Mouse (Mus musculus): Measurements from ENCODE around the gene Fam53b. TPM values are rescaled to one million over a fixed set of nuclear protein-coding genes. Genes with fewer than 3 reads are reported as not detected.

Fam53b gene
- polyA plus RNA-seq (2012; rRNA removed) (12.9 and 14.7 TPM in 2 replicates), polyA plus RNA-seq (2014; fragmentation: Nextera tagmentation; extraction: Ambion mirVana) (20.0 and 22.2 TPM in 2 replicates)

DNA sequence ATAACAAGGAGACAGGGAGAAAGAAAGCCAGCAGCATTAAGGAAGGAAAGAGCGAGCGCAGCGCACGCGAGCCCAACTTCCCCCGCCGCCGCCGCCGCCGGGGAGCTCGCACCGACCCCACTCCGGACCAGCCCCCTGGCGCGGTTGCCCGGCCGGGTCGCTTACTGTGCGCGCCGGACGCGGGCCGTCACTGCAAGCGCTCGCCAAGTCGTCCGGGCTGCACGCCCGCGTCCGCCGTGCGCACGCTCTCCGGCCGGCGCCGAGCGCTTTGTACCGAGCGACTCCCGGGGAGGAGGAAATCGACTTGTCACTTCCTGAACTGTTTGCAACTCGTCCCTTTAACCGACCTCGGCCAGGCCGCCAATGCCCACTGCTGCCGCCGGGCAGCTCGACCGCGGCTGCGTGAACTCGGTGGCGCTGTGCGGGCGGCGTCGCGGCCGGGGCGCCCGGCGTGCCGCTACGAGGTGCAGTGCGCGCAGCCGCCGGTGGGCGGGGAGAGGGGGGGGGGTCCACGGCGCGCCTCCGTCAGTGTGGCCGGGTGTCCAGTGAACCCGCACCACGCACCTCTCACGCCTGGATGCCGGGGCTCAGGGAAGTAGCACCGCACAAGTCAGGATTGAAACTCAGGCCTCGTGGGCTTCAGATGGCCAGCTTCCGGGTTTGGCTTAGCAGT lies at the start of gene Fam53b:
Gene Fam53b, minus strand, starts transcription at position 471 of the 673 bp plus-strand sequence.
- DNase-seq (ENCODE audit: low read depth in 3 of 3, low spot score in 3 of 3) (no peak), ATAC-seq (ENCODE audit: insufficient read depth) (peak; percentile 52)
- Histone ChIP-seq H3K36me3 (replicated peaks; ENCODE audit: control insufficient read depth, insufficient read depth, low read depth) (no peaks in the 10 kb centered on the region), H3K4me1 (replicated peaks; ENCODE audit: control insufficient read depth in 2 of 2, insufficient read depth in 2 of 2, low read length in 1 of 2) (peaks cover 18 to 28% of the 10 kb centered on the region in 2 experiments), H3K9ac (replicated peaks) (peak within 1 kb of the TSS; percentile 80), H3K4me3 (ENCODE audit: insufficient read depth in 1 of 2, low read depth in 2 of 2, low read length in 2 of 2) (peak within 1 kb of the TSS; percentile 66 to 80), H3K4me2 (ENCODE audit: low read depth) (peak within 1 kb of the TSS; percentile 99), H3K27me3 (ENCODE audit: control insufficient read depth, insufficient read depth, low read length) (peaks cover 10% of the 10 kb centered on the region), H3K9me3 (ENCODE audit: control insufficient read depth, low read length) (no peaks in the 10 kb centered on the region), H3K27ac (peak within 1 kb of the TSS; percentile 70)
- under 1% methylated on average over 84 of the region's 85 CpGs for WGBS (ENCODE audit: insufficient replicate concordance)
- no peak for TF ChIP-seq EP300 (IDR thresholded peaks at IDR 0.05; ENCODE audit: low read depth)
- peak; percentile 22; the same call in 1 of the 2 replicates for TF ChIP-seq CTCF (IDR thresholded peaks at IDR 0.05; ENCODE audit: low read depth)

- H3K27ac ChIP-seq = peak within 1 kb of the TSS; percentile 80
- WGBS (ENCODE audit: insufficient replicate concordance) = under 1% methylated on average over 53 of the region's 53 CpGs
- ATAC-seq (ENCODE audit: insufficient read depth) (peak; percentile 96), DNase-seq (ENCODE audit: low read depth in 3 of 3, low spot score in 3 of 3) (peak; percentile 79 to 86 (median 84))
- peaks cover 3 to 10% of the 10 kb centered on the region in 2 experiments for H3K4me1 ChIP-seq (replicated peaks; ENCODE audit: control insufficient read depth in 2 of 2, insufficient read depth in 2 of 2, low read length in 1 of 2)
- H3K9me3 ChIP-seq (ENCODE audit: control insufficient read depth, low read length) = no peaks in the 10 kb centered on the region
- H3K9ac ChIP-seq (replicated peaks) = peak within 1 kb of the TSS; percentile 91
- peak within 1 kb of the TSS; percentile 92 to 98 for H3K4me3 ChIP-seq (ENCODE audit: insufficient read depth in 1 of 2, low read depth in 2 of 2, low read length in 2 of 2)
- peak within 1 kb of the TSS; percentile 91 for H3K4me2 ChIP-seq (ENCODE audit: low read depth)
- H3K36me3 ChIP-seq (replicated peaks; ENCODE audit: control insufficient read depth, insufficient read depth, low read depth) = no peaks in the 10 kb centered on the region
- no peaks in the 10 kb centered on the region for H3K27me3 ChIP-seq (ENCODE audit: control insufficient read depth, insufficient read depth, low read length)
- TF ChIP-seq EP300 (IDR thresholded peaks at IDR 0.05; ENCODE audit: low read depth) (no peak), CTCF (IDR thresholded peaks at IDR 0.05; ENCODE audit: low read depth) (no peak)
Observed at GRCm38 (mm10) chr7:132859042-132859958, 45.6 kb upstream of the Fam53b start, which contains the start of gene Abraxas2. Gene Abraxas2, plus strand, starts transcription at chr7:132859225.

- TF ChIP-seq EP300 (IDR thresholded peaks at IDR 0.05; ENCODE audit: low read depth) (no peak), CTCF (IDR thresholded peaks at IDR 0.05; ENCODE audit: low read depth) (peak; percentile 15; the same call in 1 of the 2 replicates)
- H3K27ac ChIP-seq = no peak overlapping the region
- peaks cover 6 to 10% of the 10 kb centered on the region in 2 experiments for H3K4me1 ChIP-seq (replicated peaks; ENCODE audit: control insufficient read depth in 2 of 2, insufficient read depth in 2 of 2, low read length in 1 of 2)
- no peak overlapping the region for H3K9ac ChIP-seq (replicated peaks)
- no peak overlapping the region for H3K4me2 ChIP-seq (ENCODE audit: low read depth)
- DNase-seq (ENCODE audit: low read depth in 3 of 3, low spot score in 3 of 3) = no peak
- 66% methylated on average over 5 of the region's 5 CpGs for WGBS (ENCODE audit: insufficient replicate concordance)
- H3K9me3 ChIP-seq (ENCODE audit: control insufficient read depth, low read length) = no peaks in the 10 kb centered on the region
- no peak overlapping the region for H3K4me3 ChIP-seq (ENCODE audit: insufficient read depth in 1 of 2, low read depth in 2 of 2, low read length in 2 of 2)
- H3K36me3 ChIP-seq (replicated peaks; ENCODE audit: control insufficient read depth, insufficient read depth, low read depth) = no peaks in the 10 kb centered on the region
- ATAC-seq (ENCODE audit: insufficient read depth) = no peak
- no peaks in the 10 kb centered on the region for H3K27me3 ChIP-seq (ENCODE audit: control insufficient read depth, insufficient read depth, low read length)
Observed at GRCm38 (mm10) chr7:132858043-132858608, 44.4 kb upstream of the Fam53b start.

DNA sequence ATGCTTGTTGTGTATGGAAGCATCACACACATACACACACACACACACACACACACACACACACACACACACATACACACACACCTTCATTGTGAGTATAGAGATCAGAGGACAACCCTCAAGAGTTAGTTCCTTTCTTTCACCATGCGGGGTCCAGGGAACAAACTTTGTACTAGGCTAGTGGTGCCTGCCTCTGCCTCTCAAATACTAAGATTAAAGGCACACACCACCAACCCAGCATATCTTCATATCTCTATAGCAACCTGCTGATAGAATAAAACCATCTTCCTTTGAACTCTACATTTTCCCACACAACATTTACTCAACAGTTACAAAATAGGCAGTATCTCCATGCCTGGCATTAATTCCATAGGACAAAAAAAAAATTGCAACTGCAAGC lies 42.4 kb upstream of the Fam53b start:
- WGBS (ENCODE audit: insufficient replicate concordance) = 81% methylated on average over 1 of the region's 1 CpGs
- no peaks in the 10 kb centered on the region for H3K36me3 ChIP-seq (replicated peaks; ENCODE audit: control insufficient read depth, insufficient read depth, low read depth)
- H3K4me2 ChIP-seq (ENCODE audit: low read depth) = no peak overlapping the region
- H3K4me1 ChIP-seq (replicated peaks; ENCODE audit: control insufficient read depth in 2 of 2, insufficient read depth in 2 of 2, low read length in 1 of 2) = peaks cover 12 to 15% of the 10 kb centered on the region in 2 experiments
- no peak overlapping the region for H3K27ac ChIP-seq
- no peak overlapping the region for H3K4me3 ChIP-seq (ENCODE audit: insufficient read depth in 1 of 2, low read depth in 2 of 2, low read length in 2 of 2)
- H3K27me3 ChIP-seq (ENCODE audit: control insufficient read depth, insufficient read depth, low read length) = no peaks in the 10 kb centered on the region
- DNase-seq (ENCODE audit: low read depth in 3 of 3, low spot score in 3 of 3) (no peak), ATAC-seq (ENCODE audit: insufficient read depth) (no peak)
- no peak overlapping the region for H3K9ac ChIP-seq (replicated peaks)
- no peak for TF ChIP-seq CTCF (IDR thresholded peaks at IDR 0.05; ENCODE audit: low read depth)
- TF ChIP-seq EP300 (IDR thresholded peaks at IDR 0.05; ENCODE audit: low read depth) = no peak
- no peaks in the 10 kb centered on the region for H3K9me3 ChIP-seq (ENCODE audit: control insufficient read depth, low read length)

All from liver, embryonic 14.5 days (tissue).